Mouse (Mus musculus) cerebellum, adult 2 months (tissue): ENCODE results near the gene Stk10.

Source experiments
- CTCF ChIP-seq: fragments of 200-500 bp; IDR thresholded peaks from 2 replicates; pipeline ENCODE4 v1.5.1; 2011; ENCODE audit warnings: low read depth, mild to moderate bottlenecking, control low read depth, low read length, moderate library complexity, borderline replicate concordance; ENCODE audit not compliant: insufficient read depth
- POLR2A ChIP-seq: fragments of 200-500 bp; IDR thresholded peaks from 2 replicates; pipeline ENCODE4 v1.6.1; 2011; ENCODE audit warnings: low read length, control low read depth, borderline replicate concordance; ENCODE audit not compliant: insufficient read depth

DNA sequence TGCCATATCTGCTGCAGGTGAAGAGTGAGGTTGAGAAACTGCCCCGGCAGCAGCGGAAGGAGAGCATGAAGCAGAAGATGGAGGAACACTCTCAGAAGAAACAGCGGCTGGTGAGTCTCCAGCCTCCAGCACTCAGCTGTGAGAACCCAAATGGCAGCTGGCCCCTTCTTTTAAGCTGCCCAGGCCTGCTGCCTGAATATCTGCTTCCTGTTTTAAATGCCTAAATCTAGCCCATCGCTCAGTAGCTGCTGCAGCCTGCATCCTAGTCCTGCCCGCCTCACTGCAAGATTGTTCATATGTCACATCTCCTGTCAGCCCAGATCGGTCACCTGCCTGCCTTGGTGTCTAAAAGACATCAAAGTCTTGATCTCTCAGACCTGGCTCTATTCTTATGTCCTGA, 77.5 kb downstream of the Stk10 start:
- no peak for TF ChIP-seq POLR2A
- no peak for TF ChIP-seq CTCF
